Mouse (Mus musculus) MEL (cell line): ENCODE results near the gene Gm26920.

Source experiments
- CHD1 ChIP-seq: IDR thresholded peaks from 2 replicates; pipeline ENCODE4 v1.6.1; 2012; ENCODE audit warnings: low read depth, mild to moderate bottlenecking, inconsistent platforms, low read length, improper control_type of control experiment
- CTCF ChIP-seq, 3 experiments: IDR thresholded peaks in 2 of 3; conservative IDR thresholded peaks in 1 of 3; 2 replicates each; pipeline ENCODE4 v1.5.1; 2011 to 2012; ENCODE audit warnings: low read length in 3 of 3, low read depth in 2 of 3, mild to moderate bottlenecking in 2 of 3, improper control_type of control experiment in 1 of 3, inconsistent platforms in 1 of 3, mixed read lengths in 1 of 3, moderate library complexity in 1 of 3; ENCODE audit not compliant: control insufficient read depth in 1 of 3, insufficient read depth in 1 of 3, poor library complexity in 1 of 3, severe bottlenecking in 1 of 3
- ELF1 ChIP-seq: IDR thresholded peaks from 2 replicates; pipeline ENCODE4 v1.6.1; 2014; ENCODE audit warnings: low read depth, mild to moderate bottlenecking, inconsistent platforms, low read length, improper control_type of control experiment, moderate library complexity
- GABPA ChIP-seq: IDR thresholded peaks from 2 replicates; pipeline ENCODE4 v1.6.1; 2012; ENCODE audit warnings: low read depth, mild to moderate bottlenecking, inconsistent platforms, low read length, improper control_type of control experiment, moderate library complexity
- GATA1 ChIP-seq: IDR thresholded peaks from 2 replicates; pipeline ENCODE4 v1.6.1; 2011; ENCODE audit warnings: low read depth, low read length, improper control_type of control experiment
- MAX ChIP-seq: IDR thresholded peaks from 2 replicates; pipeline ENCODE4 v1.6.1; 2011; ENCODE audit warnings: low read length, improper control_type of control experiment
- MYC ChIP-seq: IDR thresholded peaks from 2 replicates; pipeline ENCODE4 v1.6.1; 2011; ENCODE audit warnings: low read depth, mild to moderate bottlenecking, low read length, improper control_type of control experiment, moderate library complexity
- NRF1 ChIP-seq: IDR thresholded peaks from 2 replicates; pipeline ENCODE4 v1.6.1; 2014; ENCODE audit warnings: low read depth, mild to moderate bottlenecking, inconsistent platforms, low read length, improper control_type of control experiment, moderate library complexity; ENCODE audit not compliant: poor library complexity, insufficient read depth, severe bottlenecking
- POLR2A ChIP-seq, 2 experiments: IDR thresholded peaks; 2 replicates each; pipeline ENCODE4 v1.6.1; 2011 to 2012; ENCODE audit warnings: low read length in 2 of 2, mild to moderate bottlenecking in 2 of 2, control low read depth in 1 of 2, improper control_type of control experiment in 1 of 2, low read depth in 1 of 2, moderate library complexity in 1 of 2; ENCODE audit not compliant: control insufficient read depth in 1 of 2, insufficient read depth in 1 of 2, poor library complexity in 1 of 2
- POLR2AphosphoS2 ChIP-seq: IDR thresholded peaks from 2 replicates; pipeline ENCODE4 v1.6.1; 2011; ENCODE audit warnings: low read length, improper control_type of control experiment
- RAD21 ChIP-seq: IDR thresholded peaks from 2 replicates; pipeline ENCODE4 v1.6.1; 2011; ENCODE audit warnings: mild to moderate bottlenecking, low read depth, low read length, improper control_type of control experiment
- TBP ChIP-seq: IDR thresholded peaks from 2 replicates; pipeline ENCODE4 v1.8.0; 2011; ENCODE audit warnings: low read depth, low read length, improper control_type of control experiment
- TCF12 ChIP-seq: IDR thresholded peaks from 2 replicates; pipeline ENCODE4 v1.6.1; 2014; ENCODE audit warnings: low read depth, mild to moderate bottlenecking, inconsistent platforms, low read length, improper control_type of control experiment, moderate library complexity

GRCm38 (mm10) chr7:30025358-30025757, 64.9 kb downstream of the Gm26920 start:
- no peak for TF ChIP-seq TBP
- no peak for TF ChIP-seq MAX
- TF ChIP-seq POLR2A (IDR thresholded peaks at IDR 0.05; ENCODE audit: control insufficient read depth in 1 of 2, insufficient read depth in 1 of 2, low read depth in 1 of 2, low read length in 2 of 2, poor library complexity in 1 of 2), result no peak
- TF ChIP-seq CHD1, result no peak
- peak in 2 of 3 experiments; percentile 8 to 13; a peak in 1 of 6 replicates for TF ChIP-seq CTCF (IDR thresholded peaks at IDR 0.05 in 2 of 3, conservative IDR thresholded peaks at IDR 0.05 in 1 of 3; ENCODE audit: control insufficient read depth in 1 of 3, insufficient read depth in 1 of 3, low read depth in 2 of 3, low read length in 3 of 3, poor library complexity in 1 of 3, severe bottlenecking in 1 of 3)
- no peak for TF ChIP-seq GATA1
- no peak for TF ChIP-seq RAD21
- TF ChIP-seq TCF12, result no peak
- TF ChIP-seq NRF1, result no peak
- no peak for TF ChIP-seq ELF1
- no peak for TF ChIP-seq MYC
- TF ChIP-seq POLR2AphosphoS2, result no peak
- no peak for TF ChIP-seq GABPA
